In genomic region chr12:100265546-100266309, GRCm38 (mm10) we compare ENCODE assay signal across 9 mouse cellular contexts.
DNase-seq lines count a peak whose midpoint lies in the region; ATAC-seq and TF ChIP-seq lines count a peak whose summit lies in the region.
"Had no signal": no experiment of that assay in that cellular context is flagged by ENCODE, and none has a peak within 500 bp of the region (broad histone marks: within the 10 kb centered on the region; RNA-seq: fewer than 3 reads in every experiment).

No protein-coding gene starts in this region.

- intact Hi-C loops in gastrocnemius, adult 2 months (cut with DNase I) = loop anchor here (5.0 kb wide), 1 partner anchor 33 kb away; no protein-coding TSS in a partner anchor
- intact Hi-C loops in gastrocnemius, postnatal 14 days (cut with DNase I; ENCODE audit: low total_unique reads) = no loop called here

- no peak overlapping the region for H3K4me3 ChIP-seq in gastrocnemius, adult 2 months
- H3K4me3 ChIP-seq in embryonic facial prominence, embryonic 14.5 days (ENCODE audit: low read depth, low read length) = no peak overlapping the region
- H3K4me3 ChIP-seq in neural tube, embryonic 14.5 days (ENCODE audit: low read depth, low read length) = no peak overlapping the region
- H3K4me3 ChIP-seq: limb, embryonic 15.5 days had no signal

- WGBS in embryonic facial prominence, embryonic 14.5 days = 60% methylated on average over 9 of the region's 9 CpGs
- 53% methylated on average over 8 of the region's 9 CpGs for WGBS in neural tube, embryonic 14.5 days

- ATAC-seq in embryonic facial prominence, embryonic 14.5 days (ENCODE audit: low read depth) = 0 out of 2 replicates have a peak, but pooled peaks have one; percentile 57
- peak; percentile 69 for ATAC-seq in neural tube, embryonic 14.5 days (ENCODE audit: low read depth)
- no peak for ATAC-seq in erythroid progenitor cell, adult 5-6 weeks (replicated peaks; ENCODE audit: low FRiP score, poor library complexity, severe bottlenecking)

- H3K9ac ChIP-seq in embryonic facial prominence, embryonic 14.5 days (ENCODE audit: low read depth, low read length) = no peak overlapping the region
- no peak overlapping the region for H3K9ac ChIP-seq in neural tube, embryonic 14.5 days (replicated peaks; ENCODE audit: low read depth, low read length)
- H3K9ac ChIP-seq: limb, embryonic 15.5 days had no signal

- H3K36me3 ChIP-seq in embryonic facial prominence, embryonic 14.5 days (ENCODE audit: control insufficient read depth, insufficient read depth, low read length) = no peaks in the 10 kb centered on the region
- H3K36me3 ChIP-seq in neural tube, embryonic 14.5 days (ENCODE audit: control insufficient read depth, insufficient read depth, low read length) = no peaks in the 10 kb centered on the region
- H3K36me3 ChIP-seq: limb, embryonic 15.5 days had no signal

- DNase-seq in gastrocnemius, adult 2 months = peak; percentile 44
- DNase-seq in gastrocnemius, postnatal 14 days = no peak
- DNase-seq in adipocyte (ENCODE audit: low spot score) = peak; percentile 63
- peak; percentile 39 for DNase-seq in embryonic facial prominence, embryonic 14.5 days (ENCODE audit: low spot score)
- peak; percentile 81 for DNase-seq in layer of hippocampus, adult 9-10 months (ENCODE audit: low spot score)
- DNase-seq in urinary bladder, postnatal 25 days (ENCODE audit: low spot score) = no peak

- no peak for TF ChIP-seq CTCF in gastrocnemius, adult 2 months (IDR thresholded peaks at IDR 0.05)

- H3K27ac ChIP-seq in gastrocnemius, adult 2 months = no peak overlapping the region
- no peak overlapping the region for H3K27ac ChIP-seq in embryonic facial prominence, embryonic 14.5 days (replicated peaks; ENCODE audit: low read depth, low read length)
- H3K27ac ChIP-seq in neural tube, embryonic 14.5 days (ENCODE audit: low read depth, low read length) = no peak overlapping the region
- H3K27ac ChIP-seq: limb, embryonic 15.5 days had no signal

- H3K4me2 ChIP-seq in embryonic facial prominence, embryonic 14.5 days (ENCODE audit: low read depth, low read length) = no peak overlapping the region
- no peak overlapping the region for H3K4me2 ChIP-seq in neural tube, embryonic 14.5 days (ENCODE audit: low read depth, low read length)
- H3K4me2 ChIP-seq: limb, embryonic 15.5 days had no signal

- no peaks in the 10 kb centered on the region for H3K9me3 ChIP-seq in embryonic facial prominence, embryonic 14.5 days (ENCODE audit: control insufficient read depth, low read length)
- H3K9me3 ChIP-seq in neural tube, embryonic 14.5 days (ENCODE audit: control insufficient read depth, low read length) = no peaks in the 10 kb centered on the region
- H3K9me3 ChIP-seq: limb, embryonic 15.5 days had no signal

- H3K27me3 ChIP-seq in embryonic facial prominence, embryonic 14.5 days (replicated peaks; ENCODE audit: control insufficient read depth, insufficient read depth, low read length) = no peaks in the 10 kb centered on the region
- no peaks in the 10 kb centered on the region for H3K27me3 ChIP-seq in neural tube, embryonic 14.5 days (ENCODE audit: control insufficient read depth, insufficient read depth, low read length)
- H3K27me3 ChIP-seq: limb, embryonic 15.5 days had no signal

- no peaks in the 10 kb centered on the region for H3K4me1 ChIP-seq in embryonic facial prominence, embryonic 14.5 days (ENCODE audit: control insufficient read depth, insufficient read depth, low read length)
- 0 out of 2 replicates have a peak, but pooled peaks cover 4% of the 10 kb centered on the region for H3K4me1 ChIP-seq in neural tube, embryonic 14.5 days (ENCODE audit: control insufficient read depth, insufficient read depth, low read length)

Comparison
In these comparisons a context has a peak if more than half of its experiments do, and no peak if none do; other contexts are left out.
1. DNase-seq: peak in gastrocnemius, adult 2 months (single experiment), adipocyte (single experiment), embryonic facial prominence, embryonic 14.5 days (single experiment) and layer of hippocampus, adult 9-10 months (single experiment); none in gastrocnemius, postnatal 14 days (single experiment) and urinary bladder, postnatal 25 days (single experiment).